Mouse (Mus musculus): ENCODE results near the gene Vil1. TPM values are rescaled to one million over a fixed set of nuclear protein-coding genes. Genes with fewer than 3 reads are reported as not detected.
"Not testable (repeated sequence)": the region's sequence is repeated elsewhere in the genome, so short reads cannot be mapped to it uniquely, and the experiment has no call there.

The Vil1 gene
- polyA plus RNA-seq, 2 experiments from 2014 or later: 0.23 to 0.33 TPM

- no peak for ATAC-seq
Observed at GRCm38 (mm10) chr1:74387386-74387988, 21.7 kb upstream of the Vil1 start.

GRCm38 (mm10) chr1:74388398-74388920 lies 20.7 kb upstream of the Vil1 start:
- no peak for ATAC-seq

- ATAC-seq: peak; percentile 39
Observed at GRCm38 (mm10) chr1:74389831-74390286, 19.3 kb upstream of the Vil1 start.

- ATAC-seq: peak; percentile 10
Observed at GRCm38 (mm10) chr1:74390287-74390906, 18.8 kb upstream of the Vil1 start.

GRCm38 (mm10) chr1:74390924-74391748 lies 18.0 kb upstream of the Vil1 start, which contains the start of gene Ctdsp1:
Gene Ctdsp1 (plus strand): TSS chr1:74391509.
- peak; percentile 56 for ATAC-seq

GRCm38 (mm10) chr1:74391844-74392441 lies 17.2 kb upstream of the Vil1 start:
- peak; percentile 11 for ATAC-seq

GRCm38 (mm10) chr1:74392446-74392994 lies 16.7 kb upstream of the Vil1 start:
- no peak for ATAC-seq

- no peak for ATAC-seq
Observed at GRCm38 (mm10) chr1:74393010-74393409, 16.2 kb upstream of the Vil1 start.

GRCm38 (mm10) chr1:74393697-74394096 lies 15.5 kb upstream of the Vil1 start:
- no peak for ATAC-seq

GRCm38 (mm10) chr1:74394311-74394710 lies 14.9 kb upstream of the Vil1 start:
- no peak for ATAC-seq

GRCm38 (mm10) chr1:74394858-74395257 lies 14.3 kb upstream of the Vil1 start:
- ATAC-seq: no peak

- no peak for ATAC-seq
Observed at GRCm38 (mm10) chr1:74395290-74395689, 13.9 kb upstream of the Vil1 start.

GRCm38 (mm10) chr1:74396456-74397222 lies 12.5 kb upstream of the Vil1 start:
- not testable (repeated sequence) for ATAC-seq

- peak; percentile 75 for ATAC-seq
Observed at GRCm38 (mm10) chr1:74397268-74397918, 11.8 kb upstream of the Vil1 start.

- peak; percentile 70 for ATAC-seq
Observed at GRCm38 (mm10) chr1:74397919-74398451, 11.2 kb upstream of the Vil1 start.

- no peak for ATAC-seq
Observed at GRCm38 (mm10) chr1:74400531-74400930, 8.6 kb upstream of the Vil1 start.

GRCm38 (mm10) chr1:74401015-74401702 lies 8.0 kb upstream of the Vil1 start:
- no peak for ATAC-seq

GRCm38 (mm10) chr1:74404206-74404605 lies 5.0 kb upstream of the Vil1 start:
- ATAC-seq: no peak

- ATAC-seq: no peak
Observed at GRCm38 (mm10) chr1:74411753-74412325, 2.7 kb downstream of the Vil1 start.

GRCm38 (mm10) chr1:74412711-74413110 lies 3.5 kb downstream of the Vil1 start:
- no peak for ATAC-seq

All from CD4-positive, CD25-positive, alpha-beta regulatory T cell, adult 4 months (primary cell).